Mouse (Mus musculus): ENCODE results near the gene Prdm4.

Prdm4 gene

GRCm38 (mm10) chr10:85871698-85872478 lies 45.1 kb downstream of the Prdm4 start:
- DNase-seq = peak; percentile 89

DNA sequence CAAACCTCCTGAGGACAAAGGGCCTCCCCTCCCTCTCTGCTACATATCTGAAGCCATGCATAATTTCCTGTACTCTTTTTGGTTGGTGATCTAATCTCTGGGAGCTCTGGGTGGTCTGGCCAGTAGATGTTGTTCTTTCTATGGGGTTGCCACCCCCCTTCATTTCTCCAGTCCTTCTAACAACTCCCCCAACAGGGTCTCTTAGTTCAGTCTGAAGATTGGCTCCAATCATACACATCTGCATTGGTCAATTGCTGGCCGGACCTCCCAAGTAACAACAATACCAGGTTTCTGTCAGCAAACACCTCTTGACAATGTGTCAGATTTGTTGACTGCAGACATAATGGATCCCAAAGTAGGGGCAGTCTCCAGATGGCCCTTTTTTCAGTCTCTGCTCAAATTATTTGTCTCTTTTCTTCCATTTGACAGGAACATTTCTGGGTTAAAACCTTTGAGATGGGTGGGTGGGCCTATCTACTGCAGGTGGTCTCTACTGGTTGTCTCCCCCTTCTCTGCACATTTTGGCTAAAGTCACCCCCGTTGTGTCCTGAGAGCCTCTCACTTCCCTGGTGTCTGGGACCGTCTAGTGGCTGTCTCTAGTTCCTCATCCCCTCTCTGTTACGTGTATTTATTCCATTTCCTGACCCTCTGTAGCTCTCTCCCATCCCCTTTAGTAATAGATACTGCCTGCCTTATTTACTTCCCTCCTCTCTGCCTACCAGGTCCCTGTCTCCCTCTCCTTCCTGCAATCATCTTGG lies 70.7 kb downstream of the Prdm4 start:
- DNase-seq = no peak
